Mouse (Mus musculus): ENCODE data around the gene Rabggta.
A peak's percentile ranks its signal among the peaks of the same experiment; 100 is the strongest.

Rabggta gene

GRCm38 (mm10) chr14:55733889-55734288 lies 11.8 kb upstream of the Rabggta start:
- DNase-seq (ENCODE audit: low spot score) = no peak

GRCm38 (mm10) chr14:55730531-55731032 lies 8.5 kb upstream of the Rabggta start:
- no peak for DNase-seq (ENCODE audit: low spot score)

- no peak for DNase-seq (ENCODE audit: low spot score)
These were observed 8.1 kb upstream of the Rabggta start for GRCm38 (mm10) chr14:55730116-55730515.

- no peak for DNase-seq (ENCODE audit: low spot score)
These were observed 6.0 kb upstream of the Rabggta start for GRCm38 (mm10) chr14:55727889-55728685.

- DNase-seq (ENCODE audit: low spot score) = no peak
These were observed 4.2 kb upstream of the Rabggta start for GRCm38 (mm10) chr14:55726261-55726660.

GRCm38 (mm10) chr14:55724411-55724871 lies 2.4 kb upstream of the Rabggta start:
- DNase-seq (ENCODE audit: low spot score) = peak; percentile 30

- no peak for DNase-seq (ENCODE audit: low spot score)
These were observed 1.4 kb upstream of the Rabggta start for GRCm38 (mm10) chr14:55723433-55723832.

GRCm38 (mm10) chr14:55722438-55722945 lies 429 bp upstream of the Rabggta start:
- DNase-seq (ENCODE audit: low spot score) = no peak

- DNase-seq (ENCODE audit: low spot score) = no peak
These were observed 987 bp downstream of the Rabggta start for GRCm38 (mm10) chr14:55721076-55721475.

GRCm38 (mm10) chr14:55720666-55721065 lies 1.4 kb downstream of the Rabggta start:
- no peak for DNase-seq (ENCODE audit: low spot score)

GRCm38 (mm10) chr14:55719737-55720136 lies 2.3 kb downstream of the Rabggta start:
- DNase-seq (ENCODE audit: low spot score) = no peak

- no peak for DNase-seq (ENCODE audit: low spot score)
These were observed 5.2 kb downstream of the Rabggta start for GRCm38 (mm10) chr14:55716884-55717283.

- no peak for DNase-seq (ENCODE audit: low spot score)
These were observed 5.8 kb downstream of the Rabggta start for GRCm38 (mm10) chr14:55716271-55716670.

GRCm38 (mm10) chr14:55714893-55715292 lies 7.2 kb downstream of the Rabggta start:
- peak; percentile 38 for DNase-seq (ENCODE audit: low spot score)

- peak; percentile 37 for DNase-seq (ENCODE audit: low spot score)
These were observed 8.3 kb downstream of the Rabggta start, which contains the start of gene Tgm1 for GRCm38 (mm10) chr14:55713729-55714122. Gene Tgm1 (minus strand): TSS chr14:55713926.

- peak; percentile 61 for DNase-seq (ENCODE audit: low spot score)
These were observed 8.9 kb downstream of the Rabggta start for GRCm38 (mm10) chr14:55713007-55713728.

- no peak for DNase-seq (ENCODE audit: low spot score)
These were observed 10.3 kb downstream of the Rabggta start for GRCm38 (mm10) chr14:55711786-55712185.

- DNase-seq (ENCODE audit: low spot score) = no peak
These were observed 12.6 kb downstream of the Rabggta start for GRCm38 (mm10) chr14:55709509-55709908.

GRCm38 (mm10) chr14:55707397-55707796 lies 14.7 kb downstream of the Rabggta start:
- no peak for DNase-seq (ENCODE audit: low spot score)

GRCm38 (mm10) chr14:55706051-55706600 lies 15.9 kb downstream of the Rabggta start:
- no peak for DNase-seq (ENCODE audit: low spot score)

GRCm38 (mm10) chr14:55702761-55703160 lies 19.3 kb downstream of the Rabggta start:
- DNase-seq (ENCODE audit: low spot score) = no peak

- DNase-seq (ENCODE audit: low spot score) = no peak
These were observed 20.9 kb downstream of the Rabggta start for GRCm38 (mm10) chr14:55701131-55701530.

Data from urinary bladder, postnatal 14 days (tissue).